Mouse (Mus musculus): ENCODE measurements around the gene Mt4.

Gene Mt4

DNA sequence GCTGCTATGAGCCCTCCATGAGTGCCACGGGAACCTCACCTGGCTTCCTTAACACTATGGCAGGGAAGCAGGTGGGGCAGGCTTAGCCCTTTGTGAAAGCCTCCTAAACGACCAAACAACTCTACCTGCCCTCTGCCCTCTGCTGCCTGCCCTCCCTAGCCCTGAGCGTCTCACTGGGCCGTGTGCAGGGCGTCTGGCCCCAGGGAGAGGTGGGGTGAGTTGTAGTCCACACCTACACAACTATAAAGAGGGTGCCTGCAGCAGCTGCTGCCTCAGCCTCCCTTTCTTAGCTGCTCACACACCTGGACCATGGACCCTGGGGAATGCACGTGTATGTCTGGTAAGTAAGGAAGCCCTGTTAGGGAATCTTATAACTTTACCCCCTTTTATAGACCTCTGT lies at the start of gene Mt4:
TSS of gene Mt4 (plus strand) at position 265 of the 400 bp plus-strand sequence.
- DNase-seq (ENCODE audit: low read depth): no peak

DNA sequence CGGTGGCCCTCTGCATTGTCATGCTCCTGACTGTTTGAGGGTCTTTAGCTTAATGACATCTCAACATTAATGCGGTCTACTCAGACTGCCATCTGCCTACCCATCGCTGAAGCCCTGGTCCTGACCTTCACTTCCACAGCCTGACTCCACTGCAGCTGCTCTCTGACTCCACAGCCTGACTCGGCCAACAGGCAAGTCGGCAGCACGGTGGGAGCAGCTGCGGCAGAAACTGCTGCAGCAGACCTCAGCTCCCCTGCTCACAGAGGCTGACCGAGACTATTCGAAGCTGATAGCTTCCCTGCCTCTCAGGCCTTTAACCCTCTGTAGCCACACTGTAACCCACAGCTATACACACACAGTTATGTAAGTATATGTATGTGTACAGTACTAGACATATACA lies 49.0 kb upstream of the Mt4 start:
- no peak for DNase-seq (ENCODE audit: low read depth)

DNA sequence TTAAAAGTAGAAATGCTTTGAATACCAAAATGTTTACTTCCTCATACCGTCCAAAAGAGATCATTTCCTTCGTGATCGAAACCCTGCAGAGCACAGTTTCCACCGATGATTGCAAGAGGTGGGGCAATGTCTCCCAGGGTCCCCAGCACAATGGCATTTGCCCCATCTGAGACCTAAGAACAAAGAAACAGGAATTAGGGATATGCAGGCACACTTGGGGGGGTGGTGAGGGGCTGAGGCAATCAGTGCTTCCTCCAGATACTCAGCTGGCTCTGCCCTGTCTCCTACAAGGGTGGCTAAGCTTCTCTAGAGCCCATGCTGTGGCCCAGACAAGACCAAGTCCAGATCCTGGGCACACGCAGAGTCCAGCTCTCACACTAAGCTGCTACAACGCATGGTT lies 47.3 kb upstream of the Mt4 start:
- no peak for DNase-seq (ENCODE audit: low read depth)

DNA sequence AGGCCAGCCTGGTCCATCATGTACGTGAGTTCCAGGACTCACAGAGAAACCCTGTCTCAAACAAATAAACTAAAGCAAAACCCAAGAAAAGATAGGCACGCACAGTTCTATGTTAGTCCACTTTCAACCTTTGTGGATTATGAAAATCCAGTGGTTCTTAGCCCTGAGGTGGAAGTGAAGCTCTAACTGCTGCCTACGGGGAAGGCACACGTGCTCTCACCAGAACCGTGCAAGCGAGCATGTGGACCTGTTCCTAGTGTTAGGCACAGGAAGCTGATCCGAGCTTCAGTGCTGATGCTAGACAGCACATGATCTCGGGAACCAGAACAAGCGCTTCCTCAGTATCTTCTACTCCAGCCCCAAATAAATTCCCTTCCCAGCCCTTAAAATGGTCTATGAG lies 44.1 kb upstream of the Mt4 start:
- DNase-seq (ENCODE audit: low read depth): no peak

DNA sequence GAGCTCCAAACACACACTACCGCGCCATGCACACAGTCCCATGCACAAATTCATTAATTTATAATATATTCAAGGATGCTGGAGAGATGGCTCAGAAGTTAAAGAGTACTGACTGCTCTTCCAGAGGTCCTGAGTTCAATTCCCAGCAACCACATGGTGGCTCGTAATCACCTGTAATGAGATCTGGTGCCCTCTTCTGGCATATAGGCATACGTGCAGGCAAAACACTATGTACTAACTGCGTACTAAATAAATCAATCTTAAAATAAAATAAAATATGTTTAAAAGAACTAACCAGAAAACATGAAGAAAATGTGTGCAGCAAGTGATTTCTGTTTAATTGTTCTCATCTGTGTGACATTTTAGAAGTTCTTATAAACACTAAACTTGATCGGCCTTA lies 42.7 kb upstream of the Mt4 start:
- peak; percentile 40 for DNase-seq (ENCODE audit: low read depth)

DNA sequence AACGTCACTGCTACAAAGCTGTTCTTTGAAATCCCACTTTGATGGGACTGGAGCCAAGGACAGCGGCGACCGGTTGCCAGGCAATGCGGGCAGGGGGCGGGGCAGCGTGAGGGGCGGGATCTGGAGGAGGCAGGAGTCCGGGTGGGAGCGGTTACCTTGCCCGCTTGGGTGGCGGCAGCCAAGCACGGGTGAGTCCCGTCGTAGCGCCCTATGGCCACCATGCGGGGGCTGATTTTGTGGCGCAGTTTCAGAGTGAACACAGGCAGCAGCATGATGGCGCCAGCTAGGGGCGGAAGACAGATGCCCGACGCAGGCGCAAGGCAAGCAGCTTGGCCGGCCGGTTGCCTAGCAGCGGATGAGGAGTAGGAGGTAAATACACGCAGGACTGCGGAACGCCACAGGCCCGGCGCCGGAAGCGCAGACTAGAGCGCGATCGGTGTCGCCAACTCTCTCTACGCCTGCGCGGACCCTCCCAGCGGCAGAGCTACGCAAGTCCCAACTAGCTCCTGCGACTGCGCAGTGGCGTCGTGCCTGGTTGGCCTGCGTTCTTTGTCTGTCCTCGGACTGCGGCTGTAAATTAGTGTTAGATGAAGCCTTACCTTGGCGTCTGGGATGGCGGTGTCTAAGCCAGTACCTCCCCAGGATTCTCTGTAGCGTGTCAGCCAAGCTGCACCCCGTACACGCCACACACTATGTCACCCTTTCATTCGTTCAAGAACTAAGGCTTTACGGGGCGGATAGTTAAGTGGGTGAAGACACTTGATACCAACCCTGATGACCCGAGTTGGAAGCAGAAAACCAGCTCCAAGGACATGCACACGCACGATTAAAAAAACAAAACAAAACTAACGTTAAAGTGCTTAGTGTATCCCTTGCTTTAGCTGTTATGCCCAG lies 38.7 kb upstream of the Mt4 start, which contains the start of gene Bbs2:
TSS of gene Bbs2 (minus strand) at position 848 of the 894 bp plus-strand sequence.
- DNase-seq (ENCODE audit: low read depth): peak; percentile 99

DNA sequence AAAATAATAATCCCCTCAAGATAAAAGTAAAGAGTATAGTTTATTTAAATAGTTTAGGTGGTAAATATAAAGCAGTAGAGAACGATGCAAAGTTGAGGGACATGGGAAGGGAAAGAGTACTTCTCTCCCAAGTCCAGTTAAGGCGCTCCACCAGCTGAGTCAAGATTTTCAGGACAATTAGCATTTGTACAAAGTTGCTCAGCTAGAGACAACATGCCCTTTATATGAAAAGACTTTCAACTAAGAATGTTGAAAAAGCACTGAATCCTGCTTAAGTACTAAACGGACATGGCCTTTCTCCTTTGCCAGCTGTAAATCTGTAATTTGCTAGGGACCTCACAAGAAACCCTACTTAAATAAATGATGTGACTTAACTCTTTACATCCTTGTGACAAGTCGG lies 38.0 kb upstream of the Mt4 start:
- no peak for DNase-seq (ENCODE audit: low read depth)

DNA sequence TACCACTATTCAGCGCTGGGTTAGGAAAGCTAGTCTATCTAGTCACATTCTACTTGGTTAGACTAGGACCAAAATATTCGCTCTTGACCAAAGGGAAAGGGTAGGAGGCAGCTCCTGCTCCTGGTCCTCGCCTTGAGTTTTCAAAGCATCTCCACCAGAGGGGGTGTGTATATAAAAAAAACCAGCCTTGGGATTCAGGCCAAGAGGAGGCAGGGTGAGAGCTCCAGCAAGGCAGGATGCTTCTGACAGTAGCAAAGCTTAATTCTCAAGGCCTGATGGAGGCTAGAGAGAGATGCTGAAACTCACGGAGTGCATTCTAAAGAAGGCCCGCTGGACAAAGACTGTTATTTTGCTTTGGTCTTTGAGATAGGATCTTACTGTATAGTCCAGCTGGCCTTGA lies 32.9 kb upstream of the Mt4 start:
- peak; percentile 29 for DNase-seq (ENCODE audit: low read depth)

DNA sequence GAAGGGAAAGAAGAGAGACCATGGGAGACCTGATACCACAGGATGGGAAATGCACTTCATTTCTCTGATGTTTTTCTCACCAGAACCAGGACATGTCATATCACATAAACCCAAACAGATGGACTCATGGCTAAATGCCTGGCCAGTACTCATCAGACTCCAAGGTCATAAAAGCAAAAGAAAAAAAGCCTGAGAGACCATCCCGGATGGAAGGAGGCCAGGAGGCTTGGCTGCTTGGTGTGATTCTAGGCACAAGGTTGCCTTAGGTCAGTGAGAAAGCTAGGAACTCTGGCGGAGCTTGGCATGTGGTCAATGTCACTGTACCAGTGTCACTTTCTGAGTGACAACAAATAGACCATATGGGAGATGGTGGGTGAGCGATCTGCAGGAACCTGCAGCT lies 29.1 kb upstream of the Mt4 start:
- no peak for DNase-seq (ENCODE audit: low read depth)

DNA sequence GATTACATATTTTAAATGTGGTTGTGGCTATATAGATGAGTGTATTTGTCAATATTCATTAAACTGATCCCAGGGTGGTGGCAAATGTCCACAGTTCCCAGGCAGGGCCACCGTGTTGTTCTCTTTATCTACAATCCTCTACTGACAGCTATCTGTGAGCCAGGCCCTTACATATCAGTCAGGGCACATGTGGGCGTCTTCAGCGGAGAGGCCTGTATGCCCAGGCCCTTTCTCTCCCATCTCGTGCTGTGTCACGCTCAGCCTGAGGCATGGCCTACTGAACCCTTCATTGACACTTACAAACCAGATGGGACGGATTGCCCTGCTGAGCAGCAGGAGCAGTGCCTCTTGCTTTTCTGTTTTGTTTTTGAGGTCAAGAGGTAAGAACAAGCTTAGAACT lies 27.6 kb upstream of the Mt4 start:
- DNase-seq (ENCODE audit: low read depth): no peak

DNA sequence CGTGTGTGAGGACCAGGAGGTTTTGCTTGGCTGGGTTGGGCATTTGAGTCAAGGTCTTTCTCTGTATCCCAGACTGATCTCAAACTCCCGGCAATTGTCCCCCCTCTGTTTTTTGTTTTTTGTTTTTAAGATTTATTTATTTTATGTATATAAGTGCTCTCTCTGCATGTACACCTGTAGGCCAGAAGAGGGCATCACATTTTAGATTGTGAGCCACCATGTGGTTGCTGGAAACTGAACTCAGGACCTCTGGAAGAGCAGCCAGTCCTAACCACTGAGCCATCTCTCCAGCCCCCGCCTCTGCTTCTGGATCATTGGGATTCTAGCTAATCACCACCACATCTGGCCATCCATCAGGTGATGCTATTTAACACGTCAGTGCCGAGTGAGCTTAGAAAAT lies 27.2 kb upstream of the Mt4 start:
- DNase-seq (ENCODE audit: low read depth): peak; percentile 30

DNA sequence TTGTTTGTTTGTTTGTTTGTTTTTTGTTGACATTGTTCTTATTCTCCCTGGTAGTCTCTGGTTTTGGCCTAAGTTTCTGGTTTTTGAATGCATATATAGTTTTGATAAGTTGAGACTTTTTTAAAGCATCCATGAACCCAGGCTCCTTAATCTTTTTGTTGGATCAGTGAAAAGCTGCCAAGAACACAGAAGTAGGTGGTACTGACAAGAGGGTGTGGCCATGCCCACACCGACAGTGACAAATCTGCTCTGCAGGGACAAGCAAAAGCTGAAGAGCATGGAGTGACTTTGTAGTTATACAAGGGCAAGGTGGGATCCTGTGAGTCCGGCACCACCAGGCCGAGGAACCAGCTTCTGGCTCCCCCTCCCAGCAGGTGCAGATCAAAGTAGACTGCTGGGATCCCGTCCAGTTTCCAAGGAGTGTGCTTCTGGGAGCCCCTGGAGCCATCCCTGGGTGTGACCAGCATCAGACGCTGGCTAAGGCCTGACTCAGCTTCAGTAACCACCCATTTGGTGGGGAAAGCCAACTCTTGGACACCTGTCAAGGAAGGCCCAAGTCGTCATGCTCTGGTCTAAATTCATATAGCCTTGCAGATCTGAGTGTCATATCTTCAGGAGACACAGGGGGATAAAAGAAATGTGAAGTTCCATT lies 26.3 kb upstream of the Mt4 start:
- peak; percentile 11 for DNase-seq (ENCODE audit: low read depth)

DNA sequence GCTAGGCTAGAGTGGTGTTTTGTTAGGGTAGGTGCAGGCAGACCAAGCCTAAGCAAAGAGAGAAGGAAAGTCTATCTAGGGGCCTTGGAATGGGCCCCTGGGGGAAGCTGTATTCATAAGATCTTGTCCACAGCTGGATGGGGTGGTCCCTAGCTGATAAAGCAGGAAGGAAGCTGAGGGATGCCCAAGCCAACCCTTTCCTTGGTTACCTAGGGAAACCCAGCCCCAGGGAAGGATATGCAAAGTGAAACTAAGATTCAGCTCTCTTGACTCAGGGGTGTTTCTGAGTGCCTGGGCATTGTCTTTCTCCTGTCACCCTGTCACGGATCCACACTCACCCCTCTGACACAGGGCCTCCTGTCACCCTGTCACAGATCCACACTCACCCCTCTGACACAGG lies 23.6 kb upstream of the Mt4 start:
- DNase-seq (ENCODE audit: low read depth): peak; percentile 26

DNA sequence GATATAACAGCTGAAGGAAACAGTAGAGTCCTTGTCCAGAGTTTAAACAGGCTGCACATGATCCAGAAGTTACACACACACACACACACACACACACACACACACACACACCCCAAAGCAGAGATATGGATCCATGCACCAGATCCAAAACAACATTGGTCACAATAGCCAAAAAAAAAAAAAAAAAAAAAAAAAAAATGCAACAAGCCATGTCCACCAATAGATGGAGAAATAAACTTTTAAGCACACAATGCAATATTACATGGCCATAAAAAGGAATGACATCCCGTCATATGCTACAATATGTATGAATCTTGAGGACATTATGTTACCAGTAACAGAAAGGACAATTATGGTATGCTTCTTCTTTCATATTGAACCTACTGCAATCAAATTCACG lies 23.0 kb upstream of the Mt4 start:
- DNase-seq (ENCODE audit: low read depth): no peak

DNA sequence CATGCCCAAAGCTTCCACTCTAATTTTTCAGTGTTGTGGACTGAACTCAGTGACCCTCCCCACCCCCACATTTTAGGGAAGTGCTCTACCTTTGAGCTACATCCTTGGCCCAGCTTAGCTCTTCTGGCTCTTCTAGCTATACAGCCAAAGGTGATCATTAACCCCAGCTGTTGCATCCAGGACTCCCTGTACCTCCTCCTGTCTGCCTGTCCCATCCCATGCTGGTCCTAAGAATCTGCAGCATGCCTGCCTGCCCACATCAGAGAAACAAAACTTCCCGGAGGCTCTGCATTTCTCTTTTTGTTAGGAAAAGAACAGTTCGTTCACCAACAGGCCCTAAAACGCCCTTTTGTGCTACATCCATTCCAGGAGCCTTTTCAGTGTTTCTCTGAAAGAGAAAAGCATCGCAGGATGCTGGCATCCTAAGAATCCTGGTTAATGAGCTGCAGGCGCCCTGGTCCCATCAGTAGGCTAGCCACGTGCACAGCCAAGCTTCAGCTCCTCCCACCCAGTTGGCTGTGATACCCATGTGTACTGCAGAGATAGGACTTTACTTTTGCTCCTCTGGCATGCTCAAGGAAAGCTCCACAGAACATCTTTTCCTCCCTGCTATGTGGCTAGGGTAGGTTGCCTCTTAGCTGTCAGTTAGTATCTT lies 18.1 kb upstream of the Mt4 start:
- DNase-seq (ENCODE audit: low read depth): no peak

DNA sequence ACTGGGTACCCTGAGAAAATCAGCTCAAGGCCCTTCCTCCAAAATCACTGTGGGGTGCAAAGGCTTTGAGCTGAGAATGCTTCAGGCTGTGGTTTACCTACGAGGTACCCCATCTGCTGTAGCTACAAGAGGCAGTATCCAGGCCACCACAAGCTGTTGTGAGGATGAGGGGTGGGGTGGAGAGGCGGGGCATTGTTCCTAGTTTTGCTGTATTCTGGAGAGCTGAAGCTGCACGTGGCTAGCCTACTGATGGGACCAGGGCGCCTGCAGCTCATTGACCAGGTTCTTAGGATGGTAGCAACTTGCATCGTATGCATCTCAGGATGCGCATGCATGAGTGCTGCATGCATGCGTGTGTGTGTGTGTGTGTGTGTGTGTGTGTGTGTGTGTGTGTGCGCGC lies 15.4 kb upstream of the Mt4 start:
- no peak for DNase-seq (ENCODE audit: low read depth)

DNA sequence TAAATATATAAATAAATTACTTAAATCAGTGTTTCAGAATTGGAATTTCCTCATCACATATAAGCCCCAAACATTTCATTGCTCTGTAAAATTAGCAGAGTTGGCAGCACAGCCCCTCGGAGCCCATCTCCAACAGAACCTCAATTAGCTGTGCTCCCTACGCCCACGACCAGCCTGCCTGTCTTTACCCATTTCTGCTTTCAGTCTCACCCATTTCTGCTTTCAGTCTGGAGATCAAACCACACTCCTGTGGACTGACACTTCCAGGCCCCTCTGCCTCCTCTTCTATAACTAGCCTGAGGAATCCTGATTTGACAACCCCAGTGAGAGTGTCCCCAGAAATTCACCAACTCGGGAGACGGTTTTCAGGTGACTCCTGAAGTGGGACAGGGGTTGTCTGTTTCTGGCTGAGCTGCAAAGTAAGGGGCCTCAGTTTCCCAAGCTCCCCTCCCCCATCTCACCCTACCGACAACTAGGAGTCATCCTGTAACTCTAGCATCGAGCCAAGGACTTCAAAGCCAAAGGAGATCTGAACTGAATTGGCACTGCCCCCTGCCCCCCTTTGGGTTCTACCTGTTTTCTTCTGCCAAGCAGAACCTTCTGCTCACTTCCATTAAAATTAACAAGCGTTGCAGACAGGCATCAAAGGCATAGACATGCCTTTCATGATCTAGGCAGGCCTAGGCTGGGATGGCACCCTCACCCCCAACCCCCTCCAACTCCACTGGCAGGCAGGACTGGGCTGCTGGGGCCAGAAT lies 14.1 kb upstream of the Mt4 start:
- no peak for DNase-seq (ENCODE audit: low read depth)

DNA sequence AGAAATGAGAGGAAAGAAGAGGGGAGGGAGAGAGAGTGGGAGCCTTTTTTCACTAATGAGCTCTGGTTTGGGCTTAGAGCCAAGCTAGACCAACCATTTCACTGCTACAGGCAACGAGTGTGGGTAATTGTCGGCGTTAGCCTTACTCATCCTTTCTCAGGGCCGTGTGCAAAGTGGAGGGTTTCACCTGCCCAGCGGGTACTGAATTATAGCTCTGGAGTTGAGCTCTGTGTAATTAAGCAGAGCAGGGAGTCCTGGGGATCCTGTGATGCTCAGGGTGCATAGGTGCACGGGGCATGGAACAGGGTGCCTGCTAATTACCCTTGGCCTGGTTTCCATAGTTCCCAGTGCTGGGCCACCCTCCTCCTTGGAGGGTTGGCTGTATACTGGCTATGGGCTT lies 9.3 kb upstream of the Mt4 start:
- no peak for DNase-seq (ENCODE audit: low read depth)

DNA sequence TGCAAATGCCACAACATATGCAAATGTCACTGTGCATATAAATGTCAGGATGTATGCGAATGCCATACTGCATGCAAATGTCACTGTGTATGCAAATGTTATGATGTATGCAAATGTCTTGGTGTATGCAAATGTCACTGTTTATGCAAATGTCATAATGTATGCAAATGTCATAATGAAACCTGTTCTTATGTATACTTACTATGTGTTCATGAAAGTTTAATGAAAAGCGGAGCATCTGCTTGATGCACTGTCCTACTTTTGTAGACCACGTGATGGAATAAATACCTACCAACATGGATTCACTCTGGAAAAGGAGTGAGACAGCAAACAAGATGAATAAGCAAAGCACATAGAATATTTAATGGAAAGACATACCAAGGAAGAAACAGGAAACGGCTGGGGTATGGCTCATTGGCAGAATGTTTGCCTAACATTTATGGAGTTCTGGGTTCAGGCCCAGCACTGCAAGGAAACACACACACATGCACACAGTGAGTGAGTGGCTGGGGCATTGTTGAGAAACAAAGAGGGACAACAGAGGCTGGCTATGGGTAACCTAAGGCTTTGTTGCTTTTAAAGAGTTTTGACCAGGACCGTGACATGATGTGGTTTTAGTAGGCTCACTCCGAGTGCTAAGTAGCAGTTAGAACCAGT lies 7.7 kb upstream of the Mt4 start:
- DNase-seq (ENCODE audit: low read depth): no peak

DNA sequence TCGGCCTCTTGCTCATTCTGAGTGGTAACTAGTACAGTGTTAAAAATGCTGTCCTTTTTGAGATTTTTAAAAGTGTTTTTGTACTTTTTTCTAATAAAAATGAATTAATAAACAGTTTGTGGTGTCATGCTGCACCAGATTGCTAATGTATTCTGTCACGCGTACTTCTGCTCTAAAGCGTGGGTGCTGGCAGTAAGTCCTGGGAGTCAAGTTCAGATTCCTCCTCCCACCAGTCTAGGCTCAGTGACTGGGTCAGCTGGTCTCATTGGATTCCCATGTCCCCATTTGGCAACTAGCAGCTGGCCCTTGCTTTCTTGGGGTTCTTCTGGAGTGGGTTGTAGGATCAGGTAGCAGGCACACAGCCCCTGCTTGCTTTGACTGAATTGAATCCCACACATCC lies 6.9 kb upstream of the Mt4 start:
- no peak for DNase-seq (ENCODE audit: low read depth)

DNA sequence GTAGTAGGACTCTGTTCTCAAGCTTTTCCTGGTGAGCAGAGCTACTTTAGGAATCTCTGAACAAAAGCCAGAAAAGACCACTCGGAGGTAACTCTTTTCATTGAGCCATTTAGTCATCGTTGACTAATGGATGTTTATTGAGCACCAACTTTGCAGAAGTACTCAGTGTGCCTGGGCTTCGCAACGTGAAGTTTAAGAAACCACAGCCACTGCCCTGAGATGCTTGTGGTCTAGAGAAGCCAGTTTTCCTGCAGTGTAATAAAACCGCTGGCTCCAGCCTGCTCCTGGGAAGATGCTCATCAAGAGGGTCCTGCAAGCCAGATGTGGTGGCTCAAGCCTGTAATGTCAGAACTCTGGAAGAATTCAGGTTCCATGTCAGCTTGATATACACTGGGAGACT lies 4.9 kb upstream of the Mt4 start:
- no peak for DNase-seq (ENCODE audit: low read depth)

DNA sequence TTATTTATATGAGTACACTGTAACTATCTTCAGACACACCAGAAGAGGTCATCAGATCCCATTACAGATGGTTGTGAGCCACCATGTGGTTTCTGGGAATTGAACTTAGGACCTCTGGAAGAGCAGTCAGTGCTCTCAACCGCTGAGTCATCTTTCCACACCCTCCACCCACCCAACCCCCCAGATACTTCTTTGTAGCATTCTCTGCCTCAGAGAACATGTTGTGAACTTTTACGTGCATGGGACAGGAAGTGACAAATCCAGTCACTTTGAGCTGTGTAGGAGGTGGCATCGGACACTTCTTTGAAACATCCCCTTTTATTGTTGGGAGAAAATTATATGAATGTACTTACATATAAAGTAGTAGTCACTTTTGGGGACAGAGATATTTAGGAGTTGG lies 2.4 kb upstream of the Mt4 start:
- DNase-seq (ENCODE audit: low read depth): peak; percentile 53
